Mouse (Mus musculus) intestine, embryonic 15.5 days (tissue): ENCODE measurements around the gene Cd83. TPM values are rescaled to one million over a fixed set of nuclear protein-coding genes. Genes with fewer than 3 reads are reported as not detected.

ENCODE experiments used
- ATAC-seq: fragments of 200-750 bp; cut with Nextera tagmentation; 2 replicates; pipeline ENCODE4 v1.8.0; 2017; ENCODE audit warnings: moderate TSS enrichment, moderate library complexity
- H3K27ac ChIP-seq: fragments of 300-500 bp; sonication (generic); 2 replicates; pipeline ENCODE4 v1.5.1; 2015; ENCODE audit warnings: mild to moderate bottlenecking, inconsistent platforms
- H3K27me3 ChIP-seq: fragments of 300-500 bp; sonication (generic); replicated peaks from 2 replicates; pipeline ENCODE4 v1.6.1; 2015; ENCODE audit warnings: inconsistent platforms
- H3K36me3 ChIP-seq: fragments of 300-500 bp; sonication (generic); 2 replicates; pipeline ENCODE4 v1.6.1; 2015; ENCODE audit warnings: inconsistent platforms
- H3K4me1 ChIP-seq: fragments of 300-500 bp; sonication (generic); replicated peaks from 2 replicates; pipeline ENCODE4 v1.6.1; 2015; ENCODE audit warnings: inconsistent platforms
- H3K4me2 ChIP-seq: fragments of 300-500 bp; sonication (generic); replicated peaks from 2 replicates; pipeline ENCODE4 v1.6.1; 2015; ENCODE audit warnings: mild to moderate bottlenecking, inconsistent platforms
- H3K4me3 ChIP-seq: fragments of 300-500 bp; sonication (generic); replicated peaks from 2 replicates; pipeline ENCODE4 v1.5.1; 2015; ENCODE audit warnings: inconsistent platforms
- H3K9ac ChIP-seq: fragments of 300-500 bp; sonication (generic); 2 replicates; pipeline ENCODE4 v1.6.1; 2015; ENCODE audit warnings: inconsistent platforms
- H3K9me3 ChIP-seq: fragments of 300-500 bp; sonication (generic); 2 replicates; pipeline ENCODE4 v1.6.1; 2016; ENCODE audit warnings: inconsistent platforms
- WGBS: fragments of 180-500 bp; shearing (Covaris S2); methylation state at CpG from one replicate; pipeline ENCODE4 v1.1.7; 2015; 5-methylcytosine and 5-hydroxymethylcytosine counted together
- polyA plus RNA-seq: library from polyadenylated mRNA; unstranded; fragments of >200 nt; fragmentation: Nextera tagmentation; extraction: Ambion mirVana; gene quantifications from 2 replicates; pipeline ENCODE4 v1.2.1, GENCODE M21; 2015

Cd83 gene
- polyA plus RNA-seq, 1 experiment from 2014 or later = 9.1 TPM

GRCm38 (mm10) chr13:43820071-43820470 lies 35.5 kb downstream of the Cd83 start:
- H3K9me3 ChIP-seq = no peaks in the 10 kb centered on the region
- peak; percentile 87 for ATAC-seq
- H3K27ac ChIP-seq = no peak overlapping the region
- no peaks in the 10 kb centered on the region for H3K27me3 ChIP-seq
- no peak overlapping the region for H3K4me2 ChIP-seq
- no peaks in the 10 kb centered on the region for H3K36me3 ChIP-seq
- H3K9ac ChIP-seq = no peak overlapping the region
- H3K4me1 ChIP-seq = 0 out of 2 replicates have a peak, but pooled peaks cover 2% of the 10 kb centered on the region
- 71% methylated on average over 8 of the region's 8 CpGs for WGBS
- H3K4me3 ChIP-seq = no peak overlapping the region

- Histone ChIP-seq H3K27ac (no peak overlapping the region), H3K9ac (no peak overlapping the region), H3K27me3 (no peaks in the 10 kb centered on the region), H3K4me2 (no peak overlapping the region), H3K36me3 (no peaks in the 10 kb centered on the region), H3K4me1 (0 out of 2 replicates have a peak, but pooled peaks cover 2% of the 10 kb centered on the region), H3K9me3 (no peaks in the 10 kb centered on the region), H3K4me3 (no peak overlapping the region)
- WGBS = 84% methylated on average over 4 of the region's 4 CpGs
- no peak for ATAC-seq
These were observed 37.7 kb downstream of the Cd83 start for GRCm38 (mm10) chr13:43822306-43822705.

- Histone ChIP-seq H3K4me3 (no peak overlapping the region), H3K9me3 (no peaks in the 10 kb centered on the region), H3K36me3 (no peaks in the 10 kb centered on the region), H3K4me1 (no peaks in the 10 kb centered on the region), H3K27me3 (no peaks in the 10 kb centered on the region), H3K4me2 (no peak overlapping the region), H3K9ac (no peak overlapping the region), H3K27ac (no peak overlapping the region)
- 48% methylated on average over 5 of the region's 5 CpGs for WGBS
- peak; percentile 93 for ATAC-seq
These were observed 44.1 kb downstream of the Cd83 start for GRCm38 (mm10) chr13:43828648-43829047.

- Histone ChIP-seq H3K27ac (no peak overlapping the region), H3K4me1 (no peaks in the 10 kb centered on the region), H3K9me3 (no peaks in the 10 kb centered on the region), H3K36me3 (no peaks in the 10 kb centered on the region), H3K9ac (no peak overlapping the region), H3K4me2 (no peak overlapping the region), H3K4me3 (no peak overlapping the region), H3K27me3 (no peaks in the 10 kb centered on the region)
- no peak for ATAC-seq
- WGBS = 70% methylated on average over 8 of the region's 8 CpGs
These were observed 46.5 kb downstream of the Cd83 start for GRCm38 (mm10) chr13:43830892-43831673.

- Histone ChIP-seq H3K4me3 (no peak overlapping the region), H3K36me3 (no peaks in the 10 kb centered on the region), H3K27ac (no peak overlapping the region), H3K4me2 (no peak overlapping the region), H3K4me1 (no peaks in the 10 kb centered on the region), H3K9me3 (no peaks in the 10 kb centered on the region), H3K9ac (no peak overlapping the region), H3K27me3 (no peaks in the 10 kb centered on the region)
- WGBS = 51% methylated on average over 7 of the region's 7 CpGs
- no peak for ATAC-seq
These were observed 48.2 kb downstream of the Cd83 start for GRCm38 (mm10) chr13:43832731-43833130.

- Histone ChIP-seq H3K9me3 (no peaks in the 10 kb centered on the region), H3K27ac (no peak overlapping the region)
These were observed 51.8 kb downstream of the Cd83 start for GRCm38 (mm10) chr13:43836376-43836775.

GRCm38 (mm10) chr13:43837812-43838211 lies 53.2 kb downstream of the Cd83 start:
- no peak overlapping the region for H3K27ac ChIP-seq

More at GRCm38 (mm10) chr13:43836376-43836775, 51.8 kb downstream of the Cd83 start:
- no peak for ATAC-seq
- no peak overlapping the region for H3K4me3 ChIP-seq
- no peaks in the 10 kb centered on the region for H3K36me3 ChIP-seq
- no peaks in the 10 kb centered on the region for H3K4me1 ChIP-seq
- no peak overlapping the region for H3K9ac ChIP-seq
- H3K4me2 ChIP-seq = no peak overlapping the region
- no peaks in the 10 kb centered on the region for H3K27me3 ChIP-seq
- WGBS = 48% methylated on average over 8 of the region's 8 CpGs

GRCm38 (mm10) chr13:43845151-43845550 lies 60.6 kb downstream of the Cd83 start:
- ATAC-seq = no peak
- H3K4me2 ChIP-seq = no peak overlapping the region
- no peak overlapping the region for H3K4me3 ChIP-seq
- no peak overlapping the region for H3K27ac ChIP-seq
- H3K27me3 ChIP-seq = no peaks in the 10 kb centered on the region
- no peaks in the 10 kb centered on the region for H3K9me3 ChIP-seq
- H3K9ac ChIP-seq = no peak overlapping the region
- WGBS = 74% methylated on average over 5 of the region's 5 CpGs
- H3K4me1 ChIP-seq = no peaks in the 10 kb centered on the region
- no peaks in the 10 kb centered on the region for H3K36me3 ChIP-seq

More at GRCm38 (mm10) chr13:43837812-43838211, 53.2 kb downstream of the Cd83 start:
- no peak for ATAC-seq
- H3K4me2 ChIP-seq = no peak overlapping the region
- no peaks in the 10 kb centered on the region for H3K9me3 ChIP-seq
- no peak overlapping the region for H3K4me3 ChIP-seq
- no peaks in the 10 kb centered on the region for H3K27me3 ChIP-seq
- WGBS = 49% methylated on average over 4 of the region's 4 CpGs
- no peak overlapping the region for H3K9ac ChIP-seq
- no peaks in the 10 kb centered on the region for H3K4me1 ChIP-seq
- no peaks in the 10 kb centered on the region for H3K36me3 ChIP-seq

GRCm38 (mm10) chr13:43847186-43847585 lies 62.6 kb downstream of the Cd83 start:
- H3K4me2 ChIP-seq = no peak overlapping the region
- H3K36me3 ChIP-seq = no peaks in the 10 kb centered on the region
- no peaks in the 10 kb centered on the region for H3K27me3 ChIP-seq
- H3K9ac ChIP-seq = no peak overlapping the region
- ATAC-seq = no peak
- H3K4me3 ChIP-seq = no peak overlapping the region
- H3K27ac ChIP-seq = no peak overlapping the region
- H3K4me1 ChIP-seq = no peaks in the 10 kb centered on the region
- H3K9me3 ChIP-seq = no peaks in the 10 kb centered on the region
- 83% methylated on average over 7 of the region's 7 CpGs for WGBS

- no peaks in the 10 kb centered on the region for H3K36me3 ChIP-seq
- ATAC-seq = no peak
- 53% methylated on average over 4 of the region's 4 CpGs for WGBS
- H3K9ac ChIP-seq = no peak overlapping the region
- no peak overlapping the region for H3K4me3 ChIP-seq
- no peak overlapping the region for H3K27ac ChIP-seq
- no peaks in the 10 kb centered on the region for H3K9me3 ChIP-seq
- H3K4me1 ChIP-seq = no peaks in the 10 kb centered on the region
- no peaks in the 10 kb centered on the region for H3K27me3 ChIP-seq
- H3K4me2 ChIP-seq = no peak overlapping the region
These were observed 65.2 kb downstream of the Cd83 start for GRCm38 (mm10) chr13:43849816-43850215.

GRCm38 (mm10) chr13:43851108-43851507 lies 66.5 kb downstream of the Cd83 start:
- Histone ChIP-seq H3K9ac (no peak overlapping the region), H3K4me1 (no peaks in the 10 kb centered on the region), H3K4me2 (no peak overlapping the region), H3K27me3 (no peaks in the 10 kb centered on the region), H3K4me3 (no peak overlapping the region), H3K36me3 (no peaks in the 10 kb centered on the region), H3K9me3 (no peaks in the 10 kb centered on the region), H3K27ac (no peak overlapping the region)
- 72% methylated on average over 4 of the region's 4 CpGs for WGBS
- no peak for ATAC-seq
